ENCODE assay signal across 18 mouse cellular contexts in the genomic region with DNA sequence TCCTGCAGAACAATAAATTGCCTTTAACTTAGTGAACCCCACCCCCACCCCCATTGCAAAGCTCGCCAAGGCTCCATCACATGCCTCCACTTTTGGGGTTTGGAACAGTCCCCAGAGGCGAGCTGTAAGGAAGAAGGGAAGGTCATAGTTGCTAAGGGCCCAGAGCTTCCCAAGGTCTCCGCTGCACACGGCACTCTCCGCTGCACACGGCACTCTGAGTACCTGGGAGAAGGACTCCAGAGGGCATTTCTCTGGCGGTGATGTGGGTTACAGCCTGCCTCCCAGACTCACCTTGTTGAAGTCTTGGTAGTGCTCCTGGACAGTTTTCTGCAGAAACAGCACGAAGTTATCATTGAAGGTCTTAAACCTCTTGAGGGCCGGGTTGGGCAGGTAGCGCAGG. TPM values are rescaled to one million over a fixed set of nuclear protein-coding genes. Genes with fewer than 3 reads are reported as not detected.
"Had no signal": no experiment of that assay in that cellular context is flagged by ENCODE, and none has a peak within 500 bp of the region (broad histone marks: within the 10 kb centered on the region; RNA-seq: fewer than 3 reads in every experiment).

No protein-coding gene starts in this region.

- DNase-seq: layer of hippocampus, adult 9-11 months; layer of hippocampus, postnatal 36 days; liver; lung, adult 2 months; lung, postnatal 36 days; thymus, postnatal 4 days had no signal

- H3K9ac ChIP-seq: limb, embryonic 12.5 days; liver, embryonic 14.5 days; midbrain, embryonic 15.5 days; neural tube, embryonic 12.5 days had no signal

- H3K36me3 ChIP-seq: limb, embryonic 12.5 days; midbrain, embryonic 15.5 days; neural tube, embryonic 12.5 days had no signal

- H3K27ac ChIP-seq: hindbrain, postnatal 0 days; limb, embryonic 12.5 days; liver, embryonic 14.5 days; midbrain, embryonic 15.5 days; neural tube, embryonic 12.5 days had no signal

- H3K9me3 ChIP-seq: limb, embryonic 12.5 days; midbrain, embryonic 15.5 days; neural tube, embryonic 12.5 days had no signal

- H3K4me2 ChIP-seq: limb, embryonic 12.5 days; midbrain, embryonic 15.5 days; neural tube, embryonic 12.5 days had no signal

- H3K4me1 ChIP-seq: midbrain, embryonic 15.5 days; neural tube, embryonic 12.5 days had no signal

- H3K4me3 ChIP-seq: limb, embryonic 12.5 days; midbrain, embryonic 15.5 days; neural tube, embryonic 12.5 days had no signal

- H3K27me3 ChIP-seq: limb, embryonic 12.5 days; midbrain, embryonic 15.5 days; neural tube, embryonic 12.5 days had no signal

- ATAC-seq: hindbrain, postnatal 0 days; lung, postnatal 0 days; midbrain, embryonic 15.5 days had no signal

RNA-seq across cellular contexts. Expression of a gene that starts 2.1 kb away (rescaled TPM):
- total RNA-seq: hindbrain, postnatal 0 days; layer of hippocampus, adult 18-20 months; layer of hippocampus, postnatal 36 days; left cerebral cortex, postnatal 36 days; megakaryocyte progenitor cell, adult 5-6 weeks; monocyte, adult 5-6 weeks; neutrophil, adult 5-6 weeks had no signal
- polyA plus RNA-seq: hindbrain, postnatal 0 days; intestine, embryonic 14.5 days; limb, embryonic 12.5 days; lung, postnatal 0 days; midbrain, embryonic 15.5 days; neural tube, embryonic 12.5 days had no signal

RNA-seq across cellular contexts. Expression of a gene that starts 6.3 kb away (rescaled TPM):
- total RNA-seq: megakaryocyte progenitor cell, adult 5-6 weeks; monocyte, adult 5-6 weeks; neutrophil, adult 5-6 weeks had no signal
- polyA plus RNA-seq: intestine, embryonic 14.5 days; limb, embryonic 12.5 days; neural tube, embryonic 12.5 days had no signal
